Mouse (Mus musculus) T-helper 1 cell (primary cell): ENCODE results near the gene Ptgfrn.

Source experiments
- in situ Hi-C: fragments of 300-600 bp; cut with MboI, MseI; formaldehyde crosslinking; loops from one replicate; pipeline ENCODE4 v1.15.1; 2025; ENCODE audit warnings: high pct_unique_total_duplicates

Gene Ptgfrn

DNA sequence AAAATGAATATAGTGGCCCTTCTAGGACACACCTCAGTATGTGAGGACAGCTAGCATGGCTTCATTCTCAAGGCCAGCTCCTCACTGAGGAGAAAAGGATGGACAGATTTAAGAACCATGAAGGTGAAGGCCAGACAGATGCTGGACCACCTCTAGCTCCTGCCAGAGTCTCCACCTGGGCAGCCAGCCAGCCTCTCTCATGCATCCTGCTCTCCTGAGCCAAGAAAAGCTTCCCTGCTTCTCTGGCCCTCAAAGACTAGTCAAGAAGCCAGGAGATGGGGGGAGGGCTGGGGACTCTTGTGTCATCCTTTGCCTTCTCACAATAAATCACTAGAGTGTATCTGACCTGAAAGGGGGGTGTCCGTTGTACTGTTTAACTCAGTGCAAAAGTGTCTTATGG is 31.7 kb downstream of the Ptgfrn start:
- in situ Hi-C loops, result no loop called here

DNA sequence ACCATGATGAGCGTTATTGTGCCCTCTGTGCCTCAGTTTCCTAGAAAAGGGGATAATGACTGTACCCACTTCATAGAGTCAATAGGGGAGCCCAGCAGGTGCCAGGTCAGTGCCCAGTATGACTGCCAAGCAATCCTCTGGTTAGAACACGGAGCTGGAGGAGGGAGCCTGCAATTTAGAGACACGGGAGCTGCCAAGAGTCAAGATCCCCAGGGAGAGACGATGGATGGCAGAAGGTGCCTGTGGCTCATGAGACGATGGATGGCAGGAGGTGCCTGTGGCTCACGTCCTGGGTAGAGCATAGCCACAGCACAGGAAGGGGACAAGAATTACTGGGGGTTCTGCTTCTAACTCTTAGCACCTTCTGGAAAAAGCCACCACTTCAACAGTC is 32.4 kb downstream of the Ptgfrn start:
- in situ Hi-C loops, result no loop called here

DNA sequence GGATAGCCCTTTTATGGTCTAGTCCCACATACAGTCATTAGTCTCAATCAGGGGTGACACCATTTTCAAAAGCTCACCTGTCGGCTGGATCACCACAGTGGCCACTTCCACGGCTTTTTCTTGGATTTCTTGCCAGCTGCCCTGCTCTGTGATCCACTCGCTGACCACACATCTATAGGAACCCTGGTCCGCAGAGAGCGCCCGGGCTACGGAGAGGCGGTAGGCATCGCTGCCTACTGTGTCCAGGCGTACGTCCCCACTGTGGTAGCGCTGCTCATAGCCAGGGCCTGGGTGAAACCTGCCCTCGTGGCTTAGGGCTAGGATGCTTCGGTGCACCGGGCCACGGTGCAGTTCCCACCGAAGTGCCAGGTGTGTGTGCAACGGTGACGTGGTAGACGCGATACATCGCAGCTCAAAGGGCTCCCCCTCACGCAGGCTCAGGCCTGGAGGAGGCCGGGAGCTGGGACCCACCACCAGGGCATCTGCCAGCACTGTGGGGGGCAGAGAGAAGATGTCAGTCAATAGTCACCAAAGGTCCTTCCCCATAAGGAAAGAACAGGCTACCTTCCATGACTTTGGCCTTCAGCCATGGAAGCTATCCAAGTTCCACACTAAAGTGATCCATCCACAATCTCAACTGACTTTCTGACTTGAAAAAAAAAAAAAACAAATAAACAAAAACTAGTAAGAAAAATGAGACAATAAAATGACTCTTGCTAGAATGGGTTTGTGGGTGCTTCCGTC is 32.9 kb downstream of the Ptgfrn start:
- in situ Hi-C loops, result no loop called here

DNA sequence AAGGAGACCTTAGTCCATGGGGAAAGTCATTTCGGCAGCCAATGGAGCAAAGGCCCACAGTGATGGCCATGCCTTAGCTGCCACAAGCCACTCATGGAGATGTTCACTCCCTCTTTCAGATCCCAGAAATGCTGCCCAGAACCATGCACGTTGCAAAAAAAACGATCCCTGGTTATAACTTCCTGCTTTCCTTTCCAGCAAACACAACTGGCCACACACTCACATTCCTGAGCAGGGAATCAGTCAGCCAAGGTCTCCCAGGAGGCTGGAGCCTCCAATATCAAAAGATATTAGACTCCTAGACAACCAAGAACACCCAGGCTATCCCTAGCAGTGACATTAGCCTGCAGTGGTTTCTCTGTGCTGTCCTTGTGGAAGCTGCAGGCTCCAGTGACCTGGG is 34.2 kb downstream of the Ptgfrn start:
- in situ Hi-C loops, result no loop called here

DNA sequence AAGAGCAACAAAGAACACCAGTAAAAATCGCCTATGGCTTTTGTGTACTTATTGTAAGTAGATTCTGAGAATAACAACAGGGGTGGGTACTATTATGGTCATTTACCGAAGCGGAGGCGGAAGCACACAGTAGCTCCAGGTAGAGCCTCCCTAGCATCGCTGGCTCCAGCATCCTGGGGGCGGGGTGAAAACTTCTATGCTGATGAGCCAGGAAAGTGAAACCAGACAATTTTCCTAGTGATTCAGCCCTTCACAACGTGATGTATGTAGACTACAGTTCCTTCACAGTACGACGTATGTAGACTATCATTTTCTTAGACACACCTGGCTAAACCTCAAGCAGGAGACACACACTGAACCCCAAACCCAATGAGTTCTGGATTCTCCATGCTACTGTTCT is 36.7 kb downstream of the Ptgfrn start:
- in situ Hi-C loops, result no loop called here

DNA sequence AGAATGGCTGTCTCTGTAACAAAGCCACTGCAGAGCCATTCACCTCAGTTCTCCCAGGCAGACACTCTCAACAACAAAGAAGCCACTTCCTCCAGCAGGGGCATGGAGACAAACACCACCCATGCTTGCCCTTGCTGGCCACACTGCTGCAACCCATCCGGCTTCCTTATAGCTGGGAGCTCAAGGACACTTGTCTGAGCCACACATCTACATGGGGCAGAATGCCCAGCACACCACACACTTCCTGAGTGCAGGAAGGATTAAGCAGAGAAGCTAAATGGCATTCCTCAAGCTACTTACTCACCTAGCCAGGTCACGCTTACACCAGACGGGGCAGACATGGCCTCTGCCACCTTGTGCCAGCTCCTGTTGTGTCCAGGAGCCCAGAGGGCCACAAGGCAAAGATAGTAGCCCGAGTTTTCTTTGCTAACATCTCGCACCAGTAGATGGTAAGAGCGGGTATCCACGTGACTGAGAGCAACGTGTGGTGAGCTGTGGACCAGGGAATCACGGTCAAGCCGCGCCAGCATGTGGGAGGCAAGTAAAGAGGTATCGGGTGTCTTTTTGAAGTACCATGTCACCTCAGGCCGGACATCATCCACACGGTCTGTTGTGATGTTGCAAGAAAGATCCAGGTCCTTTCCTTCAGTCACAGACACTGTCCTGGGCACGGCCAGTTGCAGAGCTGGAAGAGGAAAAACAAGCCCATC is 37.4 kb downstream of the Ptgfrn start:
- in situ Hi-C loops, result no loop called here

DNA sequence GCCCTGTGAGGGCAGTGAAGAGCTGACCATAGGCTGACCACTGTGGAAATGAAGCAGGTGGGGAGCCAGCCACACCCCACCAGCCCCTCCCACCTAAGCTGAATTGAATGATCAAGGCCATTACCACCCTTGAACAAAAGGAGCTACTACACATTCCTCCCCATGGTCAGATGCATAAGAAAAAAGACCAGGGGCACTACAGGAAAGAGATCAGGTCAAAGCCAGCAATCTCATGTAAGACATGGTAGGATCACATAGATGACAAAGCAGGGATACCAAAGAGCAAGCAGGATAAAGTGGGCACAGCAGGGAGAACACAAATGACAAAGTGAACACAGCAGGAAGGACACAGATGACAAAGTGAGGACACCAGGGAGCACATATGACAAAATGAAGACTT is 38.5 kb downstream of the Ptgfrn start:
- in situ Hi-C loops, result no loop called here

DNA sequence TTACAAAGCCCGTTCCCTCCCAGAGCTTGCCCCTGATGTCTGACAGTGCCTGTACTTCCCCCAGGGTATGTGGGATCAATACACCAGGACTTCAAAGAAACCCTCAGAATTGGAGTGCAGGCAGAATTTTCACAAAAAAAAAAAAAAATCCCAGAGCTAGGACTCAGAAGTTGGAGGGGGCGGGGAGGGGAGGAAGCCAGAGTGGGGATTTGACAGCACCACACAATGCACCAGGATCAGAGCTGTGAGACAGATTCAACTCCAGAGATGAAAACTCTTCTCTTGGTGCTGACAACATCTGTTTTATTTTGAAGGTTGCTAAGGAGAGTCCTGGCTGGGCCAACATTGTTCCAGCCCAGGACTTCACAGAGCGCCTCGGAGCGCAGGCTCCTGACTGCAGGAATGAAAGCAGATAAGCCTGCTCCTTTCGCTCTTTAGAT is 39.3 kb downstream of the Ptgfrn start:
- in situ Hi-C loops, result no loop called here

- in situ Hi-C loops, result no loop called here
Observed at GRCm38 (mm10) chr3:101070230-101070795, 39.8 kb downstream of the Ptgfrn start.

DNA sequence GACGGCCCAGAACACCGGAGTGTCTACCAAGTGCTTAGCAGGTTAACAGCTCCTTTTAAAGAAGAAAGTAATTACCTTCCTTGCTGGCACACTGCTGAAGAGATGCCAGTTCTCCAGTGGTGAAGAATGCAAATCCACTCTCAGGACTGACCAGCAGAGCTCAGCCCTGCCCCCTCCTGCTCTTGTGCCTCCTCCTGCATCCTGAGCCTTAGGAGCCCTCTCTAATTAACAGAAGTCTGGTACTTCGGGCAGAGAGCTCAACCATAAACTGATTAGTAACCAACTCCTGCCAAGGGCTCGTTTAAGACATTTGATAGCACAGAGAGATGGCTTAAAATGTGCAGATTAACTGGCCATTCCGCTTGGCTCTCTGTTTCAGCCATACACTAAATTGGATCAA is 41.4 kb downstream of the Ptgfrn start:
- in situ Hi-C loops, result no loop called here

DNA sequence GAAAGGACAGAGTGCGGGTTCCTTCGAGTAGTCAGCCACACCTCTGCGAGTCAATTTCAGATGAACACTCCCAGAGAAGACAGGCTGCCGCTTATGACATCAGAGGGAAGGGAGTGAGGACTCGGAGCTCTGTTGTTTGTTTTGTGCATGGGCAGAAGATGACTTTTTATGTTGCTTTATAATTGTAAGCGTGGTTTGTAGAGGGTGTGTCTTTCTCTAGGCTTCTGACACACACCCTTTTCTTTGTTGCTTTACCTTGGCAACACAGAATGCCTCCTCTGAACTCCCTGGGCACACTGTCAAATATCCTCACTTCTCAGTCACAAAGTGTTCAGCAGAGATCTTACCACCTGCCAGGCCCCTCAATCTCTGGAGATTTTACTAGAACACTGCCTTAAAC is 43.9 kb downstream of the Ptgfrn start:
- in situ Hi-C loops, result no loop called here

- in situ Hi-C loops, result no loop called here
Observed at GRCm38 (mm10) chr3:101061865-101062585, 48.1 kb downstream of the Ptgfrn start.

- in situ Hi-C loops, result no loop called here
Observed at GRCm38 (mm10) chr3:101059214-101059613, 50.9 kb downstream of the Ptgfrn start.

DNA sequence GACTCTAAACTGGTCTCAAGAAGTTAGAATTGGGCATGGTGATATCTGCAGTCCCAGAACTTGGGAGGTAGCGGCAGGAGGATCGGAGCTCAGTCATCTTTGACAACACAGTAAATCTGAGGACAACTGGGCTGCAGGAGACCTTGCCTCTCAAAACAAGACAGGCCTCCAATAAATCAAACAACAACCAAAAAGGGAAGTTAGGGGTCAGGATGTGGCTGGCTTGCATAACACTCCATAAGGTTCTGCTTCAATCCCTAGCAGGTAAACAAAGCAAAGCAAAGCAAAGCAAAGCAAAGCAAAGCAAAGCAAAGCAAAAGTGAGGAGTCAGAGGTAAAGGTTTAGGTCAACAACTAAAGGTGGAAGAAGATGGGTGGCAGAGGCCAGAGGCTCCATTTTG is 51.9 kb downstream of the Ptgfrn start:
- in situ Hi-C loops, result no loop called here

DNA sequence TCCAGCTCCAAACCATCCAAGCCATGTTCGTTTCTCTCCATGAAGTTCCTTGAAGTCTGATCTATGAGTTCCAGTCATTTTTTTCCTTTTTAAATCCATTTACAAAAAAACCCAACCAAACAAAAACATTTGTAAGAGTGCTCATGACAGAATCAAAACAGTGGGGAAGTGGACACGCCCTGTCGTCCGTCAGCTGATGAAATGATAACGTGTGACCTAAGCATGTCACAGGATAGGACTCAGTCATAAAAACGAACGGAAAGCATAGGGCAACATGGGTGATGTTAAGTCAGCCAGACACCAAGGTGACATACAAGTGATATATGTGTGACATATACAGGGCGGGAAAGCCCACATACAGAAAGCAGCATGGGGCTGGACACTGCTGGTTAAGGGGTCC is 54.9 kb downstream of the Ptgfrn start:
- in situ Hi-C loops, result no loop called here

GRCm38 (mm10) chr3:101051601-101052000 is 58.5 kb downstream of the Ptgfrn start:
- in situ Hi-C loops, result no loop called here

- in situ Hi-C loops, result no loop called here
Observed at GRCm38 (mm10) chr3:101049997-101050396, 60.1 kb downstream of the Ptgfrn start.

- in situ Hi-C loops, result no loop called here
Observed at GRCm38 (mm10) chr3:101048781-101049180, 61.3 kb downstream of the Ptgfrn start.

DNA sequence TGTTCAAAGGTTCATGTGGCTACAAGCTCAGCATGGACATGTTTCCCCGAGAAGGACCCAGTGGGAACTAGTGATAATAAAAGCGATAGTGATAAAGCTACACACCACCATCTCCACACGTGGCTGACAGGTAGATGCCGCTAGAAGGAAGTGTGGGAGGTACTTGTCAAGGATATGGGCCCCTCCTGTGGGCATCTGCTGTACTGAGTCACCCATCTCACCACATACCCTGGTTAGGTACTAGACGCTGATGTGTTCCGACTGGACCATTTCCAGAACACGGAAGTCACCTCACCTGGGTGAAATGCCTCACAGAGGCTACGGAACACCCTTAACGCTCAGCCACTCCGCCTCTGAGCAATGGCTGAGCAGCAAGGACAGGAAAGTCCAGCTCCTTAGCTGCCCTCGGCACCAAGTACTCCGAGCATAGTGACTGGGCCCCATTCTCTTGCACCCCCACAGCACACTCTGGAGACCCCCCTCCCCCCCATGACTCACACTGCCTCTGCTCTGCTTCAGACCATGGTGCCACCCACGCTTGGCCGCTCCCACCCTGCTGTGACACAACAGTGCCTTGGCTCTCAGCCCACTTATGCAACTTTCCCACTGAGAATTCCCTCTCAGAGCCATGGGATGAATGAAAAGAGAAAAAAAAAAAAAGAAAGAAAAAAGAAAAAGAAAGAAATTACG is 62.3 kb downstream of the Ptgfrn start:
- in situ Hi-C loops, result no loop called here

DNA sequence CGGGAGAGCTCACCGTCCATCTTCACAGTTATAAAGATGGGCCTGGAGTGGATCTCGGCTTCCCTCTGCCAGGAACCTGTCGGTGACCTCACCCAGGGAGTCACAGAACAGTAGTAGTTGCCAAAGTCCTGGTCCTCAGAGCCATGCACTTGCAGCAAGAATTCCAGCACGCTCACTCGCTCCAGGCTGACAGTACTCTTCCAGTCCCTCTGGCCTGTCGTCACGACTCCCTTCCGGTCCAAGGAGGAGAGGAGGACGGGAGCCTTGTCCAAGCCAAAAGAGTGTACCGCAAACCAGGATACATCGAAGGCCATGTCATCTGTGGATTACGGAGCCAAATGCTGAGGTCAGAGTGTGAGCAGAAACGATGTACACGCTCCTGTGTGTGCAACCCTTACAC is 64.6 kb downstream of the Ptgfrn start:
- in situ Hi-C loops, result no loop called here

- in situ Hi-C loops, result no loop called here
Observed at GRCm38 (mm10) chr3:101044686-101045085, 65.4 kb downstream of the Ptgfrn start.

DNA sequence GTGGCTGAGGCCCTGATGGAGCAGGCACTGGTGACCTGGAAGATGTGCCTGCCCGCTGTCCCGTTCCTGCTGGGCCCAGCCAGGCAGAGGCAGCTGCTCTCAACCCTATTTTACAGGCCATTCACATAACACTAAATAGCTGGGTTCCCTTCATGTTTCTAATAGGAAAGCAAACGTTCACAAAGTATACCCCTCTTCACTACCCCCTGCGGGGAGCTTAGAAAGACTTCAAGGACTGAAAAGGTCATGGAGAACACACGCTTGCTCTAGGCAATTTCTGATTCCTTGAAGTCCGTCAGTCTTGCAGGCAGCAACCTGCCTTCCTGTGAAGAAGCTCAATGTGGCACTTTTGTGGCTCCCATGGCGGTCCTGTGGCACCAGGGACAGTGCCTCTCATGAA is 68.1 kb downstream of the Ptgfrn start:
- in situ Hi-C loops, result no loop called here
